Mouse (Mus musculus) lung, postnatal 10 days (tissue): ENCODE measurements around the gene Col11a1.

Experiments used
- DNase-seq: peaks from one replicate; pipeline ENCODE4 v3.0.0; 2021

Gene Col11a1

GRCm38 (mm10) chr3:114029971-114030635, at the start of gene Col11a1:
Gene Col11a1 (plus strand): TSS chr3:114030540.
- peak; percentile 45 for DNase-seq

GRCm38 (mm10) chr3:113990936-113991335, 39.4 kb upstream of the Col11a1 start:
- no peak for DNase-seq

- no peak for DNase-seq
Measured at GRCm38 (mm10) chr3:114030886-114031285, 546 bp downstream of the Col11a1 start.

- no peak for DNase-seq
Measured at GRCm38 (mm10) chr3:114031351-114032213, 1.2 kb downstream of the Col11a1 start.

- DNase-seq = no peak
Measured at GRCm38 (mm10) chr3:114032333-114032732, 2.0 kb downstream of the Col11a1 start.

GRCm38 (mm10) chr3:114052406-114052805, 22.1 kb downstream of the Col11a1 start:
- DNase-seq = no peak

GRCm38 (mm10) chr3:114053501-114053900, 23.2 kb downstream of the Col11a1 start:
- DNase-seq = no peak

- no peak for DNase-seq
Measured at GRCm38 (mm10) chr3:114065123-114065522, 34.8 kb downstream of the Col11a1 start.

GRCm38 (mm10) chr3:114065587-114065986, 35.2 kb downstream of the Col11a1 start:
- DNase-seq = no peak

- DNase-seq = no peak
Measured at GRCm38 (mm10) chr3:114099335-114099734, 69.0 kb downstream of the Col11a1 start.

GRCm38 (mm10) chr3:114107099-114107498, 76.8 kb downstream of the Col11a1 start:
- no peak for DNase-seq

- no peak for DNase-seq
Measured at GRCm38 (mm10) chr3:114147140-114147539, 116.8 kb downstream of the Col11a1 start.

GRCm38 (mm10) chr3:114197964-114198750, 167.8 kb downstream of the Col11a1 start:
- no peak for DNase-seq

- DNase-seq = no peak
Measured at GRCm38 (mm10) chr3:114212255-114212654, 181.9 kb downstream of the Col11a1 start.

- no peak for DNase-seq
Measured at GRCm38 (mm10) chr3:114216105-114216504, 185.8 kb downstream of the Col11a1 start.

GRCm38 (mm10) chr3:114229501-114229900, 199.2 kb downstream of the Col11a1 start:
- no peak for DNase-seq
